Mouse (Mus musculus) fat pad, adult 2 months (tissue): Measurements from ENCODE around the gene Gm20388.

Source experiments
- DNase-seq: peaks from one replicate; pipeline ENCODE4 v3.0.0-alpha.2; 2011; ENCODE audit warnings: low read depth, low spot score; ENCODE audit errors: extremely low read depth

The Gm20388 gene

GRCm38 (mm10) chr8:122038076-122038475 is 2127.4 kb downstream of the Gm20388 start:
- DNase-seq, result no peak

DNA sequence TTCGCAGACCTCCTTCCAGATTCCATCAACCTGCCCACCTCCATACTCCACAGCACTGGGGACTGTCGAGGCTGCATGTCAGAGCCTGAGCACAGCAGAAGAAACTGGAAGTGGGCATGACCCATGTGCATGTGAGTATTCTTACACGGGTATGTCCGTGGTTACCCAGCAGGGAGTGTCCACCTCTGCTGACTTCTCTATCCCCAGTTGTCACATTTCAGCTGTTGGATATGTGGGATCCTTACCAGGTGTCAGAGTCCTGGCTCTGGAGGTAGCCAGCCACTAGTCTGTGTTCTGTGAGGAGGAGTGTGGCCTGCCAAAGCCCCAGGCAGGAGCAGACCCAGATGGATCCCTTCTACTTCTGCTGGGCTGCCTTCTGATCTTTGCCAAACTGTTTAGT is 2128.8 kb downstream of the Gm20388 start:
- no peak for DNase-seq

DNA sequence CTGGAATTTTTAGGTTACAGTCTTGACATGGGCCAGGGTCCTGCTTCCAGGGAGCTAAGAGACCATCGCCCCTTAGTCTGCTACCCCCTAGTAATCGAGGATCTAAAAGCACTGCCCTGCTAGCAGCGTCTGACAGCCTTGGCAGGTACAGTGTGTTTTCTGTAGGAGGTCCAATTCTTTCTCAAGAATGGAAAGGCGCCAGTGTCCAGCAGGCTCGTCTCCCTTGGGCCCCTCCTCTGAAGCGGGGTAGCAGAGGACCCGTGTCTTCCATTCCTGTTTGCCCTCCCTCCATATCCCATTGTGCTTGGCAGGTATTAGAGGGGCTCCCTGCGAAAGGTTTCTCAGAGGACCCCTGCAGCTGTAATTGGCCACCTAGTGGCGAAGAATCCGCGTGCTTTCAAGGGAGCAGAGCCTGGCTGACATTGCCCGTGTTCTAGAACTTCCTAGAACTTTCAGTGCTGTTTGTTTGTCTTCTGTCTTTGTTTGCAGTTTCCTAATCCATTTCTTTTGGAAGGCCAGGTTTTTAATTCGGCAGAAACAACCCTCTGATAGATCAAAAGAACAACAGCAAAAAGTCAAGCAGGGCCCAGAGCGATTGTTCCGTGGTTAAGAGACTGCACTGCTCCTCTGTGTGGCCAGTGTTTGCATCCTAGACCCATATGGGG is 2136.7 kb downstream of the Gm20388 start:
- DNase-seq, result no peak

DNA sequence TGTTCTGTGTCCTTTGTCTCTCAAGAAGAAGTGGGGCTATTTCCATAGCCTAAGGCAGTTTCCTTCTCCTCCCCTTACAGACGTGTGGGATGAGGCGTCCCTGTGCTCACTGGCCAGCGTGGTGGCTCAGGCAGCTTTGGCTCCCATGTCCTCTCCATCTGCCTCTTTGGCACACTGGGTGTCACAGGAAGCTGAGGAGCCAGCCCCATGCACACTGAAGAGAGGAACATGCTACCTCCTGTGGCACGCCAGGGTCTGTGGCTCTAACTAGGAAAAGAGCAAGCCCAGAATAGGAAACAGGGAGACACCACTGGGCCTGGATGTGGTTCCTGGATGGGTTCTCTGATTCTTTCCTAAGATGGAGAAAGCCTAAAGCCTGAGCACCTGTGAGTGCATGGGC is 2138.6 kb downstream of the Gm20388 start:
- DNase-seq, result no peak

- DNase-seq, result no peak
Observed at GRCm38 (mm10) chr8:122049923-122050322, 2139.3 kb downstream of the Gm20388 start.

DNA sequence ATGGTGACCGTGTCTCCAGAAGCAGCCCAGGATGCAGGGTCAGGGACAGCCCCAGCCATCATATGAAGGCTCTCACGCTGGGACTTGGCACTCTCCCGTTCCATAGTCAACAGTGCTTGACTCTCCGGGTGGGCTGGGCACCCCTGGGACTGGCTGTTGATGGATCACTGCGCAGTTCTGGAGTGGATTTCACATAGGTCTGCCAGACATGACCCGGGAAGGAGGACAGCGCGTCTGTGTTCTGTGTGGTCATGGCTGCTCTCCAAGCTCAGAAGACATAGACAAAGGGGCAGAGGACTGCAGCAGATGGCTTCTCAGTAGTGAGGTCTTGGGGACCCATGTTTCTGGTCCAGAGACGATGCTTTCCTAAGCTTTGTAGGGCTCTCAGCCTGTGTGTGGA is 2140.0 kb downstream of the Gm20388 start:
- DNase-seq, result no peak

GRCm38 (mm10) chr8:122055321-122055720 is 2144.7 kb downstream of the Gm20388 start:
- no peak for DNase-seq

DNA sequence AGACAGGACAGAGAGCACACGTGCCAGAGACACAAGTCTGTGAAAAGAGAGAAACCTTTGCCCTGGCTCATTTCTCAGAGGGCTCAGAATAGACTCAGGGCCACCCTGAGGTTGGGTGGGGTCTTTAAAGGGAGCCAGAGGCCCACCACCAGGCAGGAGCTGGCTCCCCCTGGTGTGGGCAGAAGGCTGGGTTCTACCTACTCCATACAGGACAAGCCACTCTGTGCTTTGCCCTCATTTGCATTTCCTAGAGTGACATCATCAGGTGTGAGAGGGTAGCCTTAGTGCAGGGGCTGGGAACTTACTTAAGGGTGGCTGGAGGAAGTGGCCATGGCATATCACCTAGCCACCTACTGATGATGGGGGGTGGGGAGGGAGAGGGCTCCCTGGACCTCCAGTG is 2145.5 kb downstream of the Gm20388 start:
- DNase-seq, result no peak

DNA sequence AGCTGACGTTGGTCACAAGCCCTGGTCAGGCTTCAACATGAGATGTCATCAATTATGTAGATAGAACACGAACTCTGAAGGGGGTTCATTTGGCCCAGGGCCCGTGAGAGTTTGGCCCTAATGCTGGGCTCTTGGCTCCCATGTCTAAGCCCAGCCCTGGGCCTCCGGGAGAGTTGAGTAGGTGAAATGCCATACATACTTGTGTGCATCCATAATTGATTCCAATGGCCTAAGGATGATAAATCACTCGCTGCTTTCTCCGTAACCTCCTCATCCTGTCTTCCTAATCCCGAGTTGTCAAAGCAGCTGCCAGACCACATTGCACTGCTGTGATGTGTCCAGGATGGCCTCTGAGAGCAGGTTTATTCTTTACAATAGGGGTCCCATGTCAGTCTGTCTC is 2146.2 kb downstream of the Gm20388 start:
- no peak for DNase-seq

- DNase-seq, result no peak
Observed at GRCm38 (mm10) chr8:122058510-122058909, 2147.9 kb downstream of the Gm20388 start.

GRCm38 (mm10) chr8:122058951-122059350 is 2148.3 kb downstream of the Gm20388 start:
- no peak for DNase-seq

DNA sequence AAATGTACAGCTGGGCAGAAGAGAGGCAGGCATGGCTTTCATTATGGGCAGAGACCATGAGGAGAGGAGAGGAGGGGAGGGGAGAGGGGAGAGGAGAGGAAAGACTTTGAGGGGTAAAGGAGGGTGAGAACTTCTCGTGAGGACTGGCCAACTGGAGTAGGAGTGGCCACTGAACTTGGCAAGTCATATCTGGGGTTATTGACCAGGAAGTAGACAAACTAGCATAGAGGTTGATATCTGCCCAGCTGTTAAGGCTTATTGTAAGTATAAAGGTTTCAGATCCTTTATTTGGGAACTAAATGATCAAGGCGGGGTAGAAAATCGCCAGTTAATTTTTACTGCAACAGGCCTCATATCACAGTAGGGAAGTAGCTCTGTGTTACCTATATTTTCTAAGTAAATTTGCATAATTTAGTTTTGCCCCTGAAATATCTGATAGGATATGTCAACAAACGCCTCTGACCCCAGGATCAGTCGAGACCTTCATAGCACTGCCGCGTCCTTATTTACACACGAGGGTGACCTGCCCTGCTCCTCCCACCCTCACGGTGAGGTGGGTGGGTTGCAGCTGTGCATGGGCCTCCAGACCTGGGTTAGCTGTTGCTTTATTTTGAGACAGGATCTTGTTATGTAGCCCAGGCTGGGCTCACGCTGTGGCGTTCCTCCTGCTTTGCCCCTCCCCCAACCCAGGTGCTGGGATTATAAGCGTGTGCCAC is 2152.0 kb downstream of the Gm20388 start:
- DNase-seq, result no peak

GRCm38 (mm10) chr8:122064353-122064752 is 2153.7 kb downstream of the Gm20388 start:
- DNase-seq, result no peak

- DNase-seq, result no peak
Observed at GRCm38 (mm10) chr8:122067783-122068505, 2157.3 kb downstream of the Gm20388 start.

- DNase-seq, result no peak
Observed at GRCm38 (mm10) chr8:122068609-122069008, 2158.0 kb downstream of the Gm20388 start.

DNA sequence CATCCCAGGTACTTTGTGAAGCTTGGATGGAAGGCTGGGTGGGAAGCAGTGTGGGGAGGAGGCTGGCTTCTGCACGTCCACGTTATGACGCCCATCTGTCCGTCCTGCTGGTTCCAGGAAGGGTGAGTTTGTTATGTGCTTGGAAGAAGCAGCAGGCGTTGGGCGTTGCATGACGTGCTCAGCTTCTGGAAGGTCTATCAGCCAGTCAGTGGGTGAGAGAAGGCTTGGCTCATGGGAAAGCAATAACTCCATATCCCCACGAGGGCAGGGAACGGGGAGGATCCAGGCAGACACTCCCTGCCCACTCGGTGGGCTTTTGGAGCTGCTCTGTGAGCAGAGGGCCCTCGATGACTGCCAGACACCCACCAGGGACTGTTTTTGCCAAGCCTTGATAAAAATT is 2158.6 kb downstream of the Gm20388 start:
- no peak for DNase-seq

DNA sequence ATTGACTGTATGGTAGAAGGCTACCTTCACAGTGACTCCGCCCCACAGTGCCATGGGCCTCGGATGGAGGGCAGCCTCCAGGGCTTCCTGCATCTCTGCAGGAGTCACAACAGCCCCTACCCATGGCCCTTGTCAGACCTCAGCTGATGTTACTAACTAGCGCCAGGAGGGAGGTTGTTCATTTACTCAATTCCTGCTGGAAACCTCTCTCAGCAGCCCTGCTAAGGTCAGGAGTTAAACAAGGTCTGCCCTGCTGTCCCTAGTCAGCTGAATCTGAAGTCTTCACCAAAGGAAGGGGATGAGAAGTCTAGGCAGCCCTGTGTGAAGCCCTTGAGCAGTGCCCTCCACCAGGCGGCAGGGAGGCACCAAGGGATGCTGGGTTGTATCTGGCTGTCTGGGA is 2160.6 kb downstream of the Gm20388 start:
- no peak for DNase-seq

DNA sequence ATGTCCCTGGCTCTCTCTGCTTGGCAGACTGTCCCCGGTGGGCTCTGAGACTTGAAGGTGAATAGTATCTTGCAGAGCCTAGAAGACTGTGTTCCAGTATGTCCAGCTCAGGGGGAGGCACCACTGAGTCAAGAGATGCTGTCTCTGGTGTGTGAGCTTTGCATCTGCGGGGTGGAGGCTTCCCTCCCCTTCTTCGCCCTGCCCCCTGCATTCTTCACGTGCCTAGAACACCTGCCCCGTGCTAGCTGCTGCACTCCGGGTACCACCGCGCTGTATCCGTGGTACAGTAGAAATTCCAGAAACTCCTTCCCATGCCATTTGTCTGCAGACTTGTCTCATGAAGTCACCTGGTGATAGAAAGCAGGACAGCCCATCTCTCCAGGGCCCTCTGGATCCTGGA is 2163.3 kb downstream of the Gm20388 start:
- DNase-seq, result no peak

DNA sequence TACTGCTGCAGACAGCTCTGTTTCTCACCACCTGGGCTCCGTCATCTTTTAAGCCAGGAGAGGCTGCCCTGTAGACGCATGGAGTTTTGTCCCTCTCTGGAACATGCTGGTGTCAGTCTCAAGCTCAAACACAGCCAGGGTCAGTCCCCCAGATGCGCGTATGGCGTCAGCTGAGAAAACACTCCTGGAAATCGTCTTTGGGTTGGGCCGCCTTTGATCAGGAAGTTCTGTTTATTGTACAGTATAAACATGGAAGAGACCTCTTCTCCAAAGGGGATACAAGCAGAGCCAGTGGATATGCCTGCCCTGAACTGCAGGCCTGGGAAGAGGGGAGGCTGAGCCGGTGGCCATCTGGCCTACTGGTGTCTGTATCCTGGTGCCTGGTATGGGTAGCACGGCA is 2163.8 kb downstream of the Gm20388 start:
- no peak for DNase-seq

DNA sequence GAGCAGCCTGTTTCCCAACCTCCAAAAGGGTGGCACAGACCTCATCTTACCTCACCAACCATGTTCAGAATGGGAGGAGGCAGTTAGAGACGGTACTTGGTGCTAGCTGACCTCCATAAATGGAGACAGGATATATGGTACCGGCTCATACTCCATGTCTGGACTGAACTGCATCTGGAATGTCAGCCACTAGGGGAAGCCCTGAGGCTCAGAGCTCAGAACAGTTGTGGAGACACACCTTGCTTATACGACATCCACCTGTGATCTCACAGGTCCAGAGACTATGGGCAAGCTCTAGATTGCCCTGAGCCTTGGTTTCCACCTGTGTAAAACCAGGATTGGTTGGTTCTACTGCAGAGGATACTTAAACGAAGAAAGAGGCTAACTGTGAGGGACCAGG is 2164.3 kb downstream of the Gm20388 start:
- no peak for DNase-seq

DNA sequence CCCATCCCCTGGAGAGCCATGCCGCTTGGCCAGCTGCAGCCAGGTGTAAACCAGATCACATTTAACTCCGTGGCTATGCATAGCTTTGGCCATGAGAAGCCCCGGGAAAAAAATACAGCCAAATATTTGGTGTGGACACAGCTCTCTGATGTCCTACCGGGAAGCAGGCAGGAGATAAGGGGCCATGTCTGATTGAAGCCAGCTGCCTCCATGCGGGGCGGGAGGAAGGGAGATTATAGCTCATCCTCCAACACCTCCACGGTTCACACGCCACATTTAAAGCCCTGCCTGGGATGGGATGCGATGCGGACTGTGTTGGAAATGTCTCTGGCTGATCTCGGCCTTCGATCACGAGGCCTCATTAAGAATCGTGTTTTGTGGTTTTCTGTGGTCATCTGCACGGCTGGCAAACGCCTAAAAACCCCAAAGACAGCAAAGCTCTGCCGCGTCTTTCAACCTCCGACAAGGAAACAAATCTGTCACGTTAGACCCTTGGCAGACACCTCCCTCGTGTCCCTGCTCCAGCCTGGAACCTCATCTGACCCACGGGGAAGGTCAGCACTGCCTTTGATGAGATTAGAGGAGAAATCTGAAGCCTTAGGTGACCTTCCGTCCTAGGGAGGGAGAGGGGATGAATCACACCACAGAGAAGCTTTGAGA is 2165.7 kb downstream of the Gm20388 start:
- DNase-seq, result no peak

DNA sequence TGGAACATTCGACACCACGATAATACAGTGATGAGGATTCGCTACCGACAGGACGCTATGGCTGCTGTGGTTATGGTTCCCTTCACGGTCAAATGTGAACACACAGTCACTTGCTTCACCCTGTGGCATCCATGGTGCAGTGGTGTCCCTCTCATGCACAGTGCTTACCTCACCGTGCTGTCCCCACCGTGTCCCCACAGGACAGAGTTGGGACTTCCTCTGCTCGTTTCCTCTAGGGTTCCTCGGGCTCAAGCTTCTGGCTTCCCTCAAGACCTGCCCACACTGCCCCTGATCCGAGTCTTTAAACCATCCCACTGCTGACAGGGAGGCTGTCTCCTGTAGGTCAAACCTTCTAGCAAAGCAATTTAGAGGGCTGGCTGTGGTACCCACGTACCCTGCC is 2167.7 kb downstream of the Gm20388 start:
- no peak for DNase-seq
